Mouse (Mus musculus): Measurements from ENCODE around the gene Dnase1l3. TPM values are rescaled to one million over a fixed set of nuclear protein-coding genes. Genes with fewer than 3 reads are reported as not detected.

Dnase1l3 gene
- total RNA-seq, 1 experiment from 2014 or later, result not detected

DNA sequence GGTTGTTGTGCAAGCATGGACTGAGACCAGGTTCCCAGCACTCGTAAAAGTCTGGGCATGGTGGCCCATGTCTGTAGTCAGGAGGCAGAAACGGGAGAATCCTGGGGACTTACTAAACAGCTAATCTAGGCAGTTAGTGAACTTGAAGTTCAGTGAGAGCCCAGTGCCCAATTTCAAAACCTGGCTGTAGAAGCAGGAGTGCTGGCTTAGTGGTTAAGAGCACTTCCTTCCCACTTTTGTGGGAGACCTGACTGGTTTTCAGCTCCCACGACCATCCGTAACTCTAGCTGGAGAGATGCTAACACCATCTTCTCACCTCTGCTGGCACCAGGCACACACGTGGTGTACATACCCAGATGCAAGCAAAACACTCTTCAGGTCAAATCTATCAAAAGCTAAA, 72.9 kb downstream of the Dnase1l3 start:
- ATAC-seq (replicated peaks in 1 of 2; ENCODE audit: insufficient read depth in 1 of 2, low FRiP score in 2 of 2, low TSS enrichment in 1 of 2, low read depth in 1 of 2, poor library complexity in 2 of 2, severe bottlenecking in 2 of 2), result peak; percentile 44 to 62; a peak in 3 of 4 replicates

DNA sequence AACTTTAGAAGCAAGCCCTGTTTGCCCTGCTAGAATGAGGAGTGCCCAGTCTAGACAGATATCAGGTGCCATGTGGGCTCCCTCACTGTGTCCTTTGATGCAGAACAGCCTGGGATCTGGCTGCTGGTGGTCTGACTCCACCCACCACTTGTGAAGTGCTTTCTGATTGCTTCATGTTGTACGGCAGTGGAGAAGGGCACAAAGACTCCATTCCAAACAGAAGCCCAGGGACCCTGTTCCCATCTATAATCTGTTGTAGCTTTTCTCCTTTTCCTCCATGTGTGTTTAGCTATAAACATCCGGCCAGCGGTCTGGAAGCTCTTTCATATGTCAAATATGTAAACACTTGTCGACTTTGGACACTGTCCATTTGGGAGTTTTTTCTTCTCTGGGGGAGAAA, 74.5 kb downstream of the Dnase1l3 start:
- ATAC-seq (replicated peaks in 1 of 2; ENCODE audit: insufficient read depth in 1 of 2, low FRiP score in 2 of 2, low TSS enrichment in 1 of 2, low read depth in 1 of 2, poor library complexity in 2 of 2, severe bottlenecking in 2 of 2), result no peak

DNA sequence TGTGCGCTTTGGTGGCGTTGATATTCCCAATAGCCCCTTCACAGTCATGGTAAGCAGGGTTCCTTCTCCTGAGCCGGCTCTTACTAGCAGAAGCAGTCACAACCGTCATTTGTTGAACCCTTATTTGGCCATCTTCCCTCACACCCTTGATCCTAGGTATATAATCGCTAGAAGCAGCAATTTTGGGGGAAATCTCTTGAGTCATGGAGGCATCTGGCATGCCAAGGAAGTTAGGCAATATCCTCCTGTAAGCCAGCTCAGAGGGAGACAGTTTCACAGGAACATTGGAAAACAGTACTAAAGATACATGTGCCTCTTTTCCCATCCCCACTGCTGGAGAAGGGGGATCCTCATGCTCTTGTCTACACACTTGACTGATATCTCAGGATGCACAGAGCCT, 75.1 kb downstream of the Dnase1l3 start:
- no peak for ATAC-seq (replicated peaks in 1 of 2; ENCODE audit: insufficient read depth in 1 of 2, low FRiP score in 2 of 2, low TSS enrichment in 1 of 2, low read depth in 1 of 2, poor library complexity in 2 of 2, severe bottlenecking in 2 of 2)

DNA sequence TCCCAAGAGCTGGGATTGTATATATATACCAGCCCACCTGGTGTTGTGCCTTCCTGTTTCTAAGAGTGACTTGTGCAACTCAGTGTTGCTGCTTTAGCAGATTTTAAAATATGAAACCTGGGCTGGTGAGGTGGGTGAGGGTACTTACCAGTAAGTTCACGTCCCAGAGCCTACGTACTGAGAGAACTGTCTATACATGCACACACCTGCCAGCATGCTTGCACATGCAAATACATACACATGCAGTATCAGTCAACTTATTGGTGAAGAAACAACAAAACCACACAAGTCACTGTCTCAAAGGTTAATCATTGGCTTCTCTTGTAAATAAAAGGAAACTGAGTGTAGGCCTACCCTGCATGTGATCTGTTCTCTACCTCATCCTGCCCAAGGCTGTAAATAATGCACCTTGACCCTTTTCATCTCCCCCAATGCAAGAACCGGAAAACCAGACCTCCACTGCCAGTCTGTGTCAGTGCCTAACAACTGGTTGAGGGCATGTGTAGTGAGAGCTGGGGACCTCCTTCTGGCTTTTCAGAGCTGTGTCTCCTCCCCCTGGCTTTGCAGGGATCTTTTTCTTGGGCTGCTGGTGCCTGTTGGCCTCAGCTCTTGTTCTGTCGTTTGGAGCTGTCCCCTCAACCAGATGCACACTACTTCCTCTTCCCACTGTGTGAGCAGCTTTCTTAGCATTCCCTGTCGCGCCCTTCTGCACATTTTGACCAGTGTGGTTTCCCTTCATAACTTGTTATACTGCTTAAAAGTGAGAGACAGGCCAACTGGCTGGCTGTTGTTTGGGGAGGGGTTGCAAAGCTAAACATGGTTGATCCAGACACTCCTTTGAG, 76.0 kb downstream of the Dnase1l3 start:
- peak; percentile 35 to 51; a peak in 3 of 4 replicates for ATAC-seq (replicated peaks in 1 of 2; ENCODE audit: insufficient read depth in 1 of 2, low FRiP score in 2 of 2, low TSS enrichment in 1 of 2, low read depth in 1 of 2, poor library complexity in 2 of 2, severe bottlenecking in 2 of 2)

Other genes with a start within 250 kb of the Dnase1l3 start
- gene Gm26661, start 203.0 kb downstream of the Dnase1l3 start, total RNA-seq (2017), result not detected in 2 replicates
- 15.1 and 16.1 TPM in 2 replicates for gene Flnb, start 176.6 kb downstream of the Dnase1l3 start, total RNA-seq (2017)
- not detected in 2 replicates for gene Gm45521, start 37.3 kb downstream of the Dnase1l3 start, total RNA-seq (2017)
- 5.1 and 6.6 TPM in 2 replicates for gene Abhd6, start 8.3 kb upstream of the Dnase1l3 start, total RNA-seq (2017)
- 45.2 and 83.2 TPM in 2 replicates for gene Rpp14, start 85.8 kb upstream of the Dnase1l3 start, total RNA-seq (2017)
- gene Pxk, start 103.6 kb upstream of the Dnase1l3 start, total RNA-seq (2017), result 15.1 and 21.4 TPM in 2 replicates
- gene Pdhb, start 178.5 kb upstream of the Dnase1l3 start, total RNA-seq (2017), result 138 and 166 TPM in 2 replicates
- gene Kctd6, start 219.6 kb upstream of the Dnase1l3 start, total RNA-seq (2017), result 3.0 and 5.6 TPM in 2 replicates